ENCODE assay signal across 8 mouse cellular contexts in the genomic region with DNA sequence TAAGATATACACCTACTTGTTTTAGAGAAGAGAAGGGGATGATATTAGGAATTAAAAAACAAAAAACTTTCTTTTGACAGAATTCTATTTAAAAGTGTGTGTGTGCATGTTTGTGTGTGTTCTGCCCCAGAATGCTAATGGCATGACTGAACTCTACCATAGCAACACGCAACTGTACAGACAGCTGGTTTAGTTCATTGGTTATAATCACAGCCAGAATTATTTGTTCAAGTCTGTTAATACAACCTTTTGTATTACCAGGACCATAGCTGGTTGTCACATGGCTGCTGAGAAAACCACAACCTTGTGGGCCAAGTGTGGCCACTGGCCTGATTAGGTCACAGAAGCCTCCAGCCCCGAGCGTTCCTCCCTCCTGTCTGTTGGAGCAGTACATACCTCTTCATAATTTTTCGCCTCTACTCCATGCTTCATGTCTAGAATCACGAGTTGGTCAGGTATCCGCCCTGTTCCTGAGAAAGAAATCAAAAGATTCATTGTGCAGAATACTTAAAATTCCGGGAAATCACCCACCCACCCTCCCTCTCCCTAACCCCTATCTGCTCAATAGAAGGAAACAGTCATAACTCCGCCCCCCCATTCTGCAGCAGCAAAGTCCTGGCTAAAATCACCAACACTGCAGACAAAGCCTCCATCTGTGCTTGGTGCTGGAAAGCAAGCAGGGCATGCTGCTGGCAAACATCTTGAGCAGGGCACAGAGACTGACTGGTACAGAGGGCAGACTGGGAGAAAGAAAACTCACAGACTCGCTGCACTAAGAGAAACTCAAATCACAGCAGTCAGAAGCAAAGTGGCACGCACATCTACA. TPM values are rescaled to one million over a fixed set of nuclear protein-coding genes. Genes with fewer than 3 reads are reported as not detected.
DNase-seq lines count a peak whose midpoint lies in the region; ATAC-seq and TF ChIP-seq lines count a peak whose summit lies in the region.

No protein-coding gene starts in this region.

- no peaks in the 10 kb centered on the region for H3K4me1 ChIP-seq in midbrain, postnatal 0 days (ENCODE audit: insufficient read depth, low read length)

- peak; percentile 39 for DNase-seq in adrenal gland, adult 2 months
- no peak for DNase-seq in adrenal gland, adult 8-10 months
- DNase-seq in 416B (ENCODE audit: low read depth) = peak; percentile 66
- peak; percentile 47 to 63 for DNase-seq in frontal cortex, postnatal 10 days (ENCODE audit: low spot score in 2 of 2)
- DNase-seq in layer of hippocampus, adult 8-10 months (ENCODE audit: low spot score in 2 of 2) = peak; percentile 81 to 87
- peak; percentile 73 for DNase-seq in midbrain, postnatal 0 days (ENCODE audit: low spot score)
- DNase-seq in embryo, embryonic 10 days (ENCODE audit: low spot score) = no peak

- H3K9me3 ChIP-seq in midbrain, postnatal 0 days (ENCODE audit: low read length) = no peaks in the 10 kb centered on the region

- no peak overlapping the region for H3K4me2 ChIP-seq in midbrain, postnatal 0 days (ENCODE audit: low read depth, low read length, poor library complexity, severe bottlenecking)

- TF ChIP-seq CTCF in midbrain, postnatal 0 days (IDR thresholded peaks at IDR 0.05) = no peak

- no peak overlapping the region for H3K27ac ChIP-seq in midbrain, postnatal 0 days (ENCODE audit: low read depth, low read length)

- WGBS in midbrain, postnatal 0 days = 66% methylated on average over 10 of the region's 10 CpGs

- H3K4me3 ChIP-seq in midbrain, postnatal 0 days (ENCODE audit: low read depth, low read length) = no peak overlapping the region

- H3K27me3 ChIP-seq in midbrain, postnatal 0 days (ENCODE audit: insufficient read depth, low read length) = no peaks in the 10 kb centered on the region

- no peak overlapping the region for H3K9ac ChIP-seq in midbrain, postnatal 0 days (replicated peaks; ENCODE audit: low read length, poor library complexity, severe bottlenecking)

- peaks cover 7% of the 10 kb centered on the region; the same call in 1 of the 2 replicates for H3K36me3 ChIP-seq in midbrain, postnatal 0 days (ENCODE audit: insufficient read depth, low read length)

- ATAC-seq in midbrain, postnatal 0 days (ENCODE audit: low FRiP score) = peak; percentile 78; the same call in 1 of the 2 replicates
- ATAC-seq in erythroblast, adult 5-6 weeks (replicated peaks; ENCODE audit: low FRiP score, poor library complexity, severe bottlenecking) = no peak

RNA-seq across cellular contexts. Expression of a gene that starts 11.5 kb away (rescaled TPM):
- 10 to 100 TPM; 71.0 to 95.8 TPM for total RNA-seq in adrenal gland, adult 2 months (2021)
- polyA plus RNA-seq in adrenal gland, adult 2 months (2012; rRNA removed) = 25.3 and 26.6 TPM in 2 replicates
- total RNA-seq in adrenal gland, adult 8-10 months (2022) = 100 to 1,000 TPM in 3 of 4 experiments, 10 to 100 TPM in 1; 96.5 to 138 (median 126) TPM
- total RNA-seq in layer of hippocampus, adult 8-10 months (2022) = 10 to 100 TPM; 39.8 to 42.3 (median 41.1) TPM
- 16.5 and 22.8 TPM in 2 replicates for total RNA-seq in midbrain, postnatal 0 days (2014; rRNA removed)
- polyA plus RNA-seq in midbrain, postnatal 0 days (2015; fragmentation: Nextera tagmentation; extraction: Ambion mirVana) = 7.1 and 7.5 TPM in 2 replicates
- 5.8 and 11.5 TPM in 2 replicates for total RNA-seq in erythroblast, adult 5-6 weeks (2015; ENCODE audit: low replicate concordance)
- 5.9 and 10.5 TPM in 2 replicates for total RNA-seq in erythroblast, adult 5-6 weeks (2017; ENCODE audit: low replicate concordance)

RNA-seq across cellular contexts. Expression of a gene that starts 24.0 kb away (rescaled TPM):
- total RNA-seq in adrenal gland, adult 2 months (2021) = 100 to 1,000 TPM; 299 to 348 TPM
- polyA plus RNA-seq in adrenal gland, adult 2 months (2012; rRNA removed) = 433 and 460 TPM in 2 replicates
- total RNA-seq in adrenal gland, adult 8-10 months (2022) = 100 to 1,000 TPM; 326 to 334 (median 331) TPM
- total RNA-seq in layer of hippocampus, adult 8-10 months (2022) = 100 to 1,000 TPM; 154 to 177 (median 170) TPM
- 68.2 and 68.6 TPM in 2 replicates for total RNA-seq in midbrain, postnatal 0 days (2014; rRNA removed)
- 175 and 186 TPM in 2 replicates for polyA plus RNA-seq in midbrain, postnatal 0 days (2015; fragmentation: Nextera tagmentation; extraction: Ambion mirVana)
- 79.6 and 96.5 TPM in 2 replicates for total RNA-seq in erythroblast, adult 5-6 weeks (2015; ENCODE audit: low replicate concordance)
- total RNA-seq in erythroblast, adult 5-6 weeks (2017; ENCODE audit: low replicate concordance) = 29.9 and 45.4 TPM in 2 replicates

Comparison
In these comparisons a context has a peak if more than half of its experiments do, and no peak if none do; other contexts are left out.
1. DNase-seq: peak in adrenal gland, adult 2 months (single experiment), 416B (single experiment), frontal cortex, postnatal 10 days (2 of 2), layer of hippocampus, adult 8-10 months (2 of 2) and midbrain, postnatal 0 days (single experiment); none in adrenal gland, adult 8-10 months (single experiment) and embryo, embryonic 10 days (single experiment).